Mouse (Mus musculus): ENCODE data around the gene Fgfr2. TPM values are rescaled to one million over a fixed set of nuclear protein-coding genes. Genes with fewer than 3 reads are reported as not detected.

Fgfr2 gene
- polyA plus RNA-seq, 1 experiment from 2014 or later, result 11.2 TPM

DNA sequence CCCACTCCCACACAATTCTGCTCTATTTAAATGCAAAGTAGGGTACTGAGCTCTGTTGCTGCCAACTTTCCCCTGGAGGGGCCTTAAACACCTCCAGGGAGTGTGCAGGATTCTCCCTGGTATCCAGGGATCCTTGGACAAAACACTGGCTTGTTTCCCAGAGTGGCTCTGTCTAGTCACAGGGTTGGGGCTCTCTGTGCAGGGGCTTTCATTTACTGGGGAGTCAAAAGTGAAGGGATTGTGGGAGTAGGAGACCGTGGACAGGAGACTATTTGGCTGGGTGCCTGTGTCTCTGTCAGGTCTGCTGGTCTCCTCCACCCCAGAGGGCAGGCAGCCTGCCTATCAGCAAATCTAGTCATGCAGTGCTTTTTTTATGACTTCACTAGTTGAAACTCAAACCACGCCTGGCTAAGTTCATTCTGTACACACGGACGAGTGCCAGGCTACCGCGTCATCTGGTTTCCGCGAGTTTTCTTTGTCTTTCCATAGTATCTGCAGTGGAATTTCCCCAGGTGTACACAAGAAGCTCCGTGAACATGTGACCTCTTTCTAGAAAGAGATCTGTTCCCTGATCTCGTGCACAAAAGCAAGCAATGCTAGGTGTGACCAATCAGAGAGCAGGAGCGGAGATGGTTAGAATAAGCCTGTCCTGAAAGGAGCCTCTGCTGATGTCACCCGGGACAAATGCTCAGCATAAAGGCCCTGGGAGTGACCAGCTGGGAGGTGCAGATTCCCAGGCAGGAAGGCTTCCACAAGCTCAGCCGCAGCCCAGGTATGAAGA is 2548.7 kb downstream of the Fgfr2 start:
- H3K27me3 ChIP-seq (ENCODE audit: insufficient read depth, low read length), result no peaks in the 10 kb centered on the region
- peaks cover 8% of the 10 kb centered on the region for H3K4me1 ChIP-seq (ENCODE audit: insufficient read depth)
- no peak for TF ChIP-seq EP300 (IDR thresholded peaks at IDR 0.05; ENCODE audit: low read depth)
- no peak for TF ChIP-seq CTCF (IDR thresholded peaks at IDR 0.05; ENCODE audit: low read depth)
- no peak overlapping the region for H3K4me3 ChIP-seq (ENCODE audit: low read depth, low read length)
- H3K9ac ChIP-seq (replicated peaks), result no peak overlapping the region
- no peaks in the 10 kb centered on the region for H3K9me3 ChIP-seq (ENCODE audit: low read length)
- peak overlapping the region; percentile 49 for H3K27ac ChIP-seq (ENCODE audit: low read depth)
- H3K4me2 ChIP-seq (ENCODE audit: low read depth, low read length), result peak overlapping the region; percentile 19; the same call in 1 of the 2 replicates
- H3K36me3 ChIP-seq (replicated peaks; ENCODE audit: insufficient read depth, low read length), result no peaks in the 10 kb centered on the region
- ATAC-seq (peak; percentile 87), DNase-seq (peak; percentile 51)
- 52% methylated on average over 13 of the region's 13 CpGs for WGBS (ENCODE audit: insufficient replicate concordance)

- H3K27me3 ChIP-seq (ENCODE audit: insufficient read depth, low read length), result no peaks in the 10 kb centered on the region
- H3K4me2 ChIP-seq (ENCODE audit: low read depth, low read length), result no peak overlapping the region
- H3K9ac ChIP-seq (replicated peaks), result no peak overlapping the region
- DNase-seq (no peak), ATAC-seq (no peak)
- 86% methylated on average over 10 of the region's 10 CpGs for WGBS (ENCODE audit: insufficient replicate concordance)
- H3K4me3 ChIP-seq (ENCODE audit: low read depth, low read length), result no peak overlapping the region
- no peaks in the 10 kb centered on the region for H3K9me3 ChIP-seq (ENCODE audit: low read length)
- H3K4me1 ChIP-seq (ENCODE audit: insufficient read depth), result peaks cover 8% of the 10 kb centered on the region
- H3K27ac ChIP-seq (ENCODE audit: low read depth), result no peak overlapping the region; the same call in 1 of the 2 replicates
- no peak for TF ChIP-seq CTCF (IDR thresholded peaks at IDR 0.05; ENCODE audit: low read depth)
- H3K36me3 ChIP-seq (replicated peaks; ENCODE audit: insufficient read depth, low read length), result no peaks in the 10 kb centered on the region
Measured at GRCm38 (mm10) chr7:130573746-130574145, 2549.4 kb downstream of the Fgfr2 start.

DNA sequence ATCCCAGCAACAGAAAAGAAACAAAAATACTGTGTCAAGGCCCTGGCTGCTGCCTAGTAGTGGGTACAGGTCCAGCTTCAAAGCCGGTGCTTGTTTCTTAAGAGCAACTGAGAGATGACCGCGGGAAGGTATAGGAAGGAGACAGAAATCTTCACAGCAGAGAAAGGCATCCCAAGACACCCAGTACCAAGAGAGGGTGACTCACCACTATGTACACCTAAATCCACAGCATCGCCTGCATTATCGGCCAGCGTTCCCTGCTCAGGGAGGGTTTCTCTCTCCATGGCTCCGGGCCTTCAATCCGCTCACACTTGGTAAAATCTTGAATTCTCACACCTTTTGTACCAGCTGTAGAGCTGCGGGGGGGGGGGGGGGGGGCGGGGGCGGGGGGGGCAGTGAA is 2550.3 kb downstream of the Fgfr2 start, which contains the start of gene Nsmce4a:
Gene Nsmce4a (minus strand): TSS at position 298 of the 400 bp plus-strand sequence.
- DNase-seq (no peak), ATAC-seq (no peak)
- no peak within 1 kb of the TSS for H3K4me2 ChIP-seq (ENCODE audit: low read depth, low read length)
- H3K4me3 ChIP-seq (ENCODE audit: low read depth, low read length), result no peak within 1 kb of the TSS
- no peak within 1 kb of the TSS; the same call in 1 of the 2 replicates for H3K27ac ChIP-seq (ENCODE audit: low read depth)
- no peaks in the 10 kb centered on the region for H3K27me3 ChIP-seq (ENCODE audit: insufficient read depth, low read length)
- H3K9me3 ChIP-seq (ENCODE audit: low read length), result no peaks in the 10 kb centered on the region
- peaks cover 8% of the 10 kb centered on the region for H3K4me1 ChIP-seq (ENCODE audit: insufficient read depth)
- TF ChIP-seq CTCF (IDR thresholded peaks at IDR 0.05; ENCODE audit: low read depth) (no peak), EP300 (IDR thresholded peaks at IDR 0.05; ENCODE audit: low read depth) (no peak)
- 90% methylated on average over 8 of the region's 11 CpGs for WGBS (ENCODE audit: insufficient replicate concordance)
- H3K36me3 ChIP-seq (replicated peaks; ENCODE audit: insufficient read depth, low read length), result no peaks in the 10 kb centered on the region
- no peak within 1 kb of the TSS for H3K9ac ChIP-seq (replicated peaks)

- Histone ChIP-seq H3K9me3 (ENCODE audit: low read length) (no peaks in the 10 kb centered on the region), H3K27ac (ENCODE audit: low read depth) (no peak overlapping the region), H3K36me3 (replicated peaks; ENCODE audit: insufficient read depth, low read length) (no peaks in the 10 kb centered on the region), H3K9ac (replicated peaks) (no peak overlapping the region), H3K4me3 (ENCODE audit: low read depth, low read length) (no peak overlapping the region), H3K4me2 (ENCODE audit: low read depth, low read length) (no peak overlapping the region), H3K4me1 (ENCODE audit: insufficient read depth) (peaks cover 2% of the 10 kb centered on the region), H3K27me3 (ENCODE audit: insufficient read depth, low read length) (no peaks in the 10 kb centered on the region)
- DNase-seq (no peak), ATAC-seq (no peak)
- 73% methylated on average over 7 of the region's 7 CpGs for WGBS (ENCODE audit: insufficient replicate concordance)
- no peak for TF ChIP-seq EP300 (IDR thresholded peaks at IDR 0.05; ENCODE audit: low read depth)
- TF ChIP-seq CTCF (IDR thresholded peaks at IDR 0.05; ENCODE audit: low read depth), result no peak
Measured at GRCm38 (mm10) chr7:130570472-130570871, 2552.7 kb downstream of the Fgfr2 start.

DNA sequence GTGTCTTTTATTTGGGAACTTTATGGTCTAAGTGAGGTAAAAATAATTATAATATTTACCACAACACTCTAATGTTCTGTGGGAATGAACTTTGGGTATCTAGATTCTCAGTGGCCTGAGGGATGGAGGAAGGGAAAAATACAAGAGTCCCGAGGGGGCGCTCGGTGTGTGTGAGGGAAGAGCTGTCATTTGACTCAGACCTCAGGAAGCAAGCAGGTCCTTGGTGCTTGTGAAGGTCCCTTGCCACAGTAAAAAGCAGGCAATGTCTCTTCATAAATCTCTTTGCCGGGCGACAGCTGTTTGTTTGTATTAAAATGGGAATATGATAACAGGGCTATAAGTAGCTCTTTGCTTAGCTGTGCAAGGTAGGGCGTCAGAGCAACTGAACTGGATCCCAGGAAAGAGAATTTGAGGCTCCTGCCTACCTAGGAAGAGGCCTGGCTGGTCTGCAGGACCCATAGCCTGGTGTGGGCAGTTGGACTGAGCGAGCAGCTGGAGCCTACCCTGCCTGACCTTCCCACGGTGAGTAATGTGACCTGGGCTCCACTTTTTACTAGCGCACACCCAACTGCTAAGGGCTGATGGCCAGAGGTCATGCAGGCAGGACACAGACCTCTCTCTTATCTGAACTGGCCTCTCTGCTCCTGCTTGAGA is 2554.2 kb downstream of the Fgfr2 start:
- no peaks in the 10 kb centered on the region; the same call in 1 of the 2 replicates for H3K4me1 ChIP-seq (ENCODE audit: insufficient read depth)
- WGBS (ENCODE audit: insufficient replicate concordance), result 60% methylated on average over 9 of the region's 9 CpGs
- no peaks in the 10 kb centered on the region for H3K36me3 ChIP-seq (replicated peaks; ENCODE audit: insufficient read depth, low read length)
- DNase-seq (peak; percentile 39), ATAC-seq (peak; percentile 72)
- no peaks in the 10 kb centered on the region for H3K27me3 ChIP-seq (ENCODE audit: insufficient read depth, low read length)
- no peak overlapping the region for H3K4me3 ChIP-seq (ENCODE audit: low read depth, low read length)
- no peak overlapping the region for H3K27ac ChIP-seq (ENCODE audit: low read depth)
- H3K9ac ChIP-seq (replicated peaks), result no peak overlapping the region
- TF ChIP-seq CTCF (IDR thresholded peaks at IDR 0.05; ENCODE audit: low read depth) (no peak), EP300 (IDR thresholded peaks at IDR 0.05; ENCODE audit: low read depth) (no peak)
- no peak overlapping the region for H3K4me2 ChIP-seq (ENCODE audit: low read depth, low read length)
- no peaks in the 10 kb centered on the region for H3K9me3 ChIP-seq (ENCODE audit: low read length)

DNA sequence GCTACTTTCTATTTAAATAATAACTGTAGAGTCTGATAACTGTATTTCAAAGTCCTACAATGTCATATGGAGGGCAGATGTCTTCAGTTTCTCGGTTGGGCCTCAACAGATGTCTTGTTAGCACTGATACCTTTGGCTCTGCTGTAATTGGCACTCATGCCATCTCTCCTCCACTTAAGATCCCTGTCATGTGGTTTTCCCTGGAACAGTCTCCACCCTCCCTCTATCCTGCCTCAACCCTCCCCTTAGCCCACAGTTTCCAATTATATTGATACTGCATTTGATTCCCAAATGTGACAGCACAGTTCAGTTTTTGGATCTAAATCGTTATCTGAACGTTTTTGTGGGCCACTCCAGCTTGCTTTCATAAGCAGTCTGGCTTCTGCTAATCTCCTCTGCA is 2558.6 kb downstream of the Fgfr2 start:
- no peak overlapping the region for H3K9ac ChIP-seq (replicated peaks)
- 52% methylated on average over 3 of the region's 3 CpGs for WGBS (ENCODE audit: insufficient replicate concordance)
- H3K4me2 ChIP-seq (ENCODE audit: low read depth, low read length), result no peak overlapping the region
- H3K4me3 ChIP-seq (ENCODE audit: low read depth, low read length), result no peak overlapping the region
- no peaks in the 10 kb centered on the region; the same call in 1 of the 2 replicates for H3K4me1 ChIP-seq (ENCODE audit: insufficient read depth)
- DNase-seq, result no peak
- H3K36me3 ChIP-seq (replicated peaks; ENCODE audit: insufficient read depth, low read length), result no peaks in the 10 kb centered on the region
- H3K9me3 ChIP-seq (ENCODE audit: low read length), result no peaks in the 10 kb centered on the region
- H3K27ac ChIP-seq (ENCODE audit: low read depth), result no peak overlapping the region
- TF ChIP-seq EP300 (IDR thresholded peaks at IDR 0.05; ENCODE audit: low read depth), result no peak
- TF ChIP-seq CTCF (IDR thresholded peaks at IDR 0.05; ENCODE audit: low read depth), result no peak
- no peak for ATAC-seq
- no peaks in the 10 kb centered on the region for H3K27me3 ChIP-seq (ENCODE audit: insufficient read depth, low read length)

Data from liver, postnatal 0 days (tissue).